Mouse (Mus musculus): ENCODE measurements around the gene Glis1. TPM values are rescaled to one million over a fixed set of nuclear protein-coding genes. Genes with fewer than 3 reads are reported as not detected.

Gene Glis1
- total RNA-seq, 1 experiment from 2014 or later, result 0.79 TPM

DNA sequence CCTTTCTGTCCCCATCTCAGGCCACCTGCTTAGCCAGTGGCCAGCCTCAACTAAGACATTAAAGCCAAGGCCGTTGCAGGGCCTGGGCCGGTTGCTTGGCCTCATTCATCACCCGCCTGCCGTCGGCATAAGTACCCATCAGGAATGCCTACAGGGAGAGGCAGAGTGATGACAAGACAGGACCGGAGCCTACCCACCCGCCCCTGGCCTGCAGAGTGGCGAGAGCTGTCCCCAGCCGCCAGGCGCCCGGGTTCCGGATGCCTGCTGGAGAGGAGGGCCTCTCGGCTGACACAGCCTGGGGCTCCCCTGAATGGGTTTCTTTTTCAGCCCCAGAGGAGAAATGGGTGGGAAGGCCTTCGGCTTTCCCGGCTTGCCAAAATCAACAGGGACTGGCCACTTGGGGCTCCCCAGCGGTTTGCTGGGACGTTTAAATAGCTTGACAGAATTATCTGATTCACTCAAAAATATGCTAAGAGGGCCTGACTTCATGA is 194.6 kb downstream of the Glis1 start:
- DNase-seq, result no peak

DNA sequence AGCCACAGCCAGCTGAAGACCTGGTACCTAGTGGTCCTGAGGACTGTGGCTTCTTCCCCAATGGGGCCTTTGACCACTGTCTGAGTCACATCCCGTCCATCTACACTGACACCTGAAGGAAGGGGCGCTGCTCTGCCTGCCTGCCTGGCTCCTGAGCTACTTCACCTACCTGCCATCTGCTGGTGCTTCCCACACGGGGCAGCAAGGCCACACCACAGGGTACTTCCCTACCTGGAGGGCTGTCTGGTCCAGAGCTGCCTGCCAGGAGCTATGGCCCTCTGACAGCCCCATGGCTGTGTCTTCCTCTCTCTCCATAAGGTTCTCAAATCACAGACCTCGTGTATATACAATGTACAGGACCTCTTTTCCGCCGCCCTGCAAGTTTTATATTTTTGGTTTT is 200.2 kb downstream of the Glis1 start:
- DNase-seq, result no peak

DNA sequence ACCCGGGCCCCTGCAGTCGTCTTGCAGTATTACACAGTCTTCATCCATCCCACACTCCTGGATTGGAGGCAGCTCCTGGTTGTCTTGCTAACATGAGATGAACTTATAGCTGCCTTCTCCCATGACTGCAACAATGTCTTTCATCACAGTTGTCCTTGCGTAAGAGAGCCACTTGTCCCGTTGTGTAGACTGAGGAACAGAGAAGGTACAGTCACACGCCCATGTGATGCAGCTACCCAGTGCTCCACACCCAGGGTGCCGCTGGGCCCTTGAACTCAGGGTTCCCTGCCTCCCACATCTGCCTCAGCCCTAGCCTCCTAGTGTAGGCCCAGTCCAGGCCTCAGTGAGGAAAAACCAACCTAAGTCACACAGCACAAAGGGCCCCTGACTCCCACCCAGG is 201.7 kb downstream of the Glis1 start:
- no peak for DNase-seq

DNA sequence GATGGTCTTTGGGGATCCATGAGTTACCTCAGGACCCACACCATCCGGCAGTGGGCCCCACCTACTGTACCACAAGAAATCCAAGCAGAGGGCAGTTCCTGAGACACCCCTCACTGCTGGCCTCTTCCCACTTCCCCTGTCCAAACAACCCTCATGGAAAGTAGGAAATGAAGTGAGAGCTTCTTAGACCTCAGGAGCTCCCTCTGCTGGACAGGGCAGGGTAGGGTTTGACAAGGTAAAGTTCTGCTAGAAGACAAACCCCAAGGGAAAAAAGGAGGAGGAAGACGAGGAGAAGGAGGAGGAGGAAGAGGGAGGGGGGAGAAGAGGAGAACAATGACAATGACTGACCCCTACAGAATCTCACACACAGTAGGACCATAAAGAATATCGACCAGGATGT is 203.3 kb downstream of the Glis1 start:
- peak; percentile 58 for DNase-seq

DNA sequence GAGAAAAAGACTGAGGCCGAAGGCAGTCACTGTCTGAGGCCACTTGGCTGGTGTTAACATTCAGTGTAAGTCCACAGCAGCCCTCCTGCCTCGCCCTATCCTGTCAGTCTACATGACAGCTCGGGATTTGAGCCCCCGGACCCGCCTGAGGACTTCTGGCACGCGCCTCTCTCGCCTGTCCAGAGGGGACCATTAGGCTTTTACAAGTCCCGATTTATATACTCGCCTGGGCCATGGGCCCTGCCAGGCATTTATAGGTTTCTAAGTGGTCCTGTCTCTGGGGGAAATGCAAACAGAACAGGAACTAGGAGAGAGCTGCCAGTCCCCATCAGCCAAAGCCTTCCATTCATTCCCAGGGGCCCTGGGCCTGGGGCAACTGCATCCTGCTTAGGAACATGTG is 203.9 kb downstream of the Glis1 start:
- no peak for DNase-seq

DNA sequence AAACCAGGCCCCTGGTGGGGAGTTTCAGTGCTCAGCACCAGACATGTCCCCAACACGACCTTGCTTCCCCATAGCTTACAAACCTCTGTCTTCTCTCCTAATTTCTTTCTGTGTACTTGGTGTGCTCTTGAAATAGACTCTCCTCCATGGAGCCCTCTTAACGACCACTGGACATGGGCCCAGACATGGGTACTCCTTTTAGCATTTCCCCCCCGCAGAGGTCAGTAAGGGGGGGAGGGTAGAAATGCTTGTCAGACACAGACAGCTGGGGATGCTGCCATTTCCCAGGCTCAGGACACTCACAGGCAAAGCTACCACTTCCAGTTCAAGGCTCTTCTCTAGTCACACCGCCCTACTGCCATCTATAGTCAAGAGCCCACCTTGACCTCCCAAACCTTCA is 207.2 kb downstream of the Glis1 start:
- DNase-seq, result no peak

DNA sequence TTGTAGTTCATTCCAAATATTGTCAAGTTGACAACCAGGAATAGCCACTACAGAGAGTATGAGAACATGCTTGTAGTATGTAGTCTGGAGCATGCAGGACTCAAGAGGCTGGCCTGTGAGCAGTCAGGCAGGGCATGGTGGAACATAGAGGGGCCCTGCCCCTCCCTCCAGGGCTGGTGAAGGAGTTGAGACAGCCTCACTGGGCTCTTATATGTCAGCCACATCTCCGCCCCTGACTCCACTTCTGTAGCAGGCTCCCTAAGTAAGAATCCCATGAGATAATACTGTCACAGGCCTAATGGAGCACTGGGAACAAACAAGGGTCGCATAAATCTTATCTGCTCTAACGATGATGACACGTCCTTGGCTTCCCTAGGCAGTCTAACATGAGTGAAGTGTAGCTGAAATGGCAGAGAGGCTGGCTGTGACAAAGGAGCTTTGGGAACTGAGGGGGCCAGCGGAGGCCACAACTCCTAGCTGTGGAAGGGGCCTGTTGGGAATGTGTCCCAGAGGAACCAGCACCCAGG is 214.6 kb downstream of the Glis1 start:
- DNase-seq, result no peak

DNA sequence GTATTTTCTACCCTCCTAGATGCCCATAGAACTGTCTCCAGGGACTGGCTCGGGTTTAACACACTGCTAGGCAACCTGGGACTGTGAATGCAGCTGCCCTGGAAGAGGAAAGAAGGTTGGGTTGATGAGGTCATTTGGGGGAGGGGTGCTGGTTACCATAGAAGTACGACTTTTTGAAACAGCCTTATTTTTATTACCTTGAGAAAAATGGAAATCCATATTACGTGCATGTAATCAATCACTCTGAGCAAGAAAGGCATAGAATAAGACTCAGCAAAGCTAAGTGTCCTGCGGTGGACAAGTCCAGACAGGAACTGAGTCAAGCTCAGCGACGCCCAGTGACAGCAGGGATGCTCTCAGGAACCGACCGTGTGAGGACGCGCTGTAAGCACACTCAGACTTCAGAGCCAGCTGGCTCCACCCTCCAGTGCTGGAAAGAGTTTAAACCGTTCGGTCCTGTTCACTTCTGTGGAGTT is 216.7 kb downstream of the Glis1 start:
- DNase-seq, result no peak

DNA sequence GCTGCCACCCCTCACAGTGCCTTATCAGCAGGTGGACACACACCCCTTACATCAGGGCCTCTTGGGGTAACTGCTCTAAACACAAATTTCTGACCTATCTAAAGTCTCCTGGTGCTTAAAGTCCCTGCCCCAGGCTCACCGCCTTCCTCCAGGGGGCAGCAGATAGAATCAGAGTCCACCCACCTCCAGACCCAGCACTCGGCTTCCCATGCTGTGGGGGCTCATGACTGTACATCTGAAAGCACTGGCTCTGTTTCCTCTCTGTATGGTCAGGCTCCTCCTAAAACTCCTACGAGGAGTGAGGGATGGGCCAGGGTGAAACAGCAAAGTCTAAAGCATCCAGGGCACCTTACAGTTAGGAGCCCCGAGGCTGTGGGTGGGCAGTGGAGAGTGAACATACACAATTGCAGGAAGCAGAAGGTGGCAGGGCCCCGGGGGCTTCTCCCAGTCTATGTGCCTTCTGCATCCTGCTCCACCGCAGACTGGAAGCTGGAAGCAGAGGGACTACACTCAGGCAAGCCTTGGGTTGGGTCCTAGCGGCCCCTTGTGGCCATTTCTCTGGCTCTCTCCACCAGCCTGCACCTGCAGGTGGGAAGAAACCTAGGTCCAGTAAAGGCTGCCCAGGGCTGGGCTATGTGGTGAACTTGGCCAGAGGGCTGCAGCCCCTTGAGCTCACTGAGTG is 218.3 kb downstream of the Glis1 start:
- peak; percentile 82 for DNase-seq

DNA sequence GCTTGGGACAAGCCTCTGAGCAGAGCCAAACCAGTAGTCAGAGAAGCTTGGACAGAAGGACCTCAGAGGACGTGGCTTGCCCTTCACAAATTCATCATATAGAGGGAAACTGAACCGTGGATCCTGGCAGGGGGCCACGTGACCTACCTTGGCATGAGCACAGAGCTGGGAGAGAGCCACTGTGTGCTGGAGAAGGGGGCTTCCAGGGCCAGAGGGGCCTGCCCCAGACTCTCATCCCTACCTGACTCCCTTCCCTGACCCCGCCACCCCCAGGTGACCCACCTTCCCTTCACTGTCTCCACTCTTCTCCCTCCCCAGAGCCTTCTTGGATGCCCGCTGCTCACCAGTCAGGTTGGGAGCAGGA is 218.9 kb downstream of the Glis1 start:
- DNase-seq, result no peak

DNA sequence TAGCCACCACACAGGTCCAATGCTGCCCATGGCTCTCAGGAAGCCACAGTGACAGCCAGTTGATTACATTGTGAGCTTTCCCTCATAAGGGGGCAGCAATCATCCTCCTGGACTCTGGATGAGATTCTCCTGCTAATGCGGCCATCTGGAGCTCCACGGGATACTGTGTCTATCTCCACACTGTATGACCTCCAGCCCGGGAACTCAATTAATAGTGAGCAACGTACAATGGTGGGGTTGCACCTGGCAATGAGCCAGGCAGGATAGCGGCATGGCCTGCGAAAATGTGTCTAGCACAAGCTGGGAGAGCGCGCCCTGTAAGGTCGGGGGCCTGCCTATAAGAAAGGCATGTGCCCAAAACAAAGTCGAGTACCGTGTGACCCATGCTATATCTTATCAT is 226.3 kb downstream of the Glis1 start:
- DNase-seq, result no peak

DNA sequence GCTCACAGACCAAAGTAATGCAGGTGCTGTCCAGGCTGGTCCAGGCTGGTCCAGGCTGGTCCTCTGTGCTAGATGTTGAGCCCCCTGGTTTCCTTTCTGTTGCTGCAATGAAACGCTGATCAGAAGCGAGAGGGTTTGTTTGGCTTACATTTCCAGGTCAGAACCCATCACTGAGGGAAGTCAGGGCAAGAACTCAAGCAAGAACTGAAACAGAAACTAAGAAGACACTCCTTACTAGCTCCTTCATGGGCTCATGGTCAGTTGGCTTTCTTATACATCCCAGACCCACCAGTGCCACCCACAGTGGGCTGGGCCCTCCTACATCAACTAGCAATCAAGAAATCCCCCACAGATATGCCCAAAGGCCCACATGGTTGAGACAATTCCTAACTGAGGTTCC is 234.1 kb downstream of the Glis1 start:
- no peak for DNase-seq

DNA sequence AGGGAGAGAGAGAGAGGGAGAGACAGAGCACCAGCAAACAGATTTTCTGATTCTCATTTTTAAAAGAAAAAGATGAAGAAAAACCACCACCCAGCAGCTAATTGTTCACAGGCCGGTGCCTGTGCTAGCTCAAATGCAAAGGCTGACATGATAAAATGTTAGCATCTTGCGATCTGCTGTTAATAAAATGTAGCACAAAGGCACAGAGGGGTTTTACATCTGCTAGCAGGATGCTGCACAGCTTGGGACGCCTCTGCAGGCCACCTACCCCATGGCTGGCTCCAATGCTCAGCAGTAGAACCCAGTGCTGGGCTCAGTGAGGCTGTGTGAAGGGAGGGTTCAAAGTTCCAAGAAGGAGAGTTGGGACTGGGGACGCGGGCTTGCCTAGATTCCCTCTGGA is 236.3 kb downstream of the Glis1 start:
- no peak for DNase-seq

DNA sequence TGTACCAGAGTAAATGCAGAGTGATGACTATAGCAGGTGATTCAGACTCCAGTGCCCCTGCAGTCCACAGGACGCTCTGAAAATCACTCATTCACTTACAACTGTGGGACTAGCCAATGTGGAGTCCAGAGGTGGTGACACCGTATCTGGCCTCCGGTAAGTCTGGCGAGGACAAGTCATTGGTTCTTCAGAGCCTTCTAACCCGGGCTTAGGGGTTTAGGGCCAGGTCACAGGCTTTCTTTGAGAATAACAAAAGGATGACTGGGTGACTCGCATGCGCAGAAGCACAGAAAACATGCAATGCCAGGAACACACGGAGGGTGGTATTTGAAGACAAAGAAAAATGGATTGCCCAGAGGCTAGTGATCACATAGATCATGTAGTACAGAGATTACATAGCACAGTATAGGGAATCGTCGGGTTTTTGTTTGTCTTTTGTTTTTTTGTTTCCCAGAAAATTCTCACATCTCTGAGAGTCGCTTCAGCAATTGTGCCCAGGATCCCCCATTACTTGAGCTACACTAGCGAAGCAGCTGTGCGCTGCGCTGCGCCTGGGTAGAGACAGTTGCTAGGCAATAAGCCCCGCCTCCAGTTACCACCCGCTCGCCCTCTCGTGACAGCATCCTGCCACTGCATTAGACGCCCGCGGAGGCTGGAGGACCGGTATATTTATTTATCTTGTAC is 239.4 kb downstream of the Glis1 start:
- peak; percentile 72 for DNase-seq

DNA sequence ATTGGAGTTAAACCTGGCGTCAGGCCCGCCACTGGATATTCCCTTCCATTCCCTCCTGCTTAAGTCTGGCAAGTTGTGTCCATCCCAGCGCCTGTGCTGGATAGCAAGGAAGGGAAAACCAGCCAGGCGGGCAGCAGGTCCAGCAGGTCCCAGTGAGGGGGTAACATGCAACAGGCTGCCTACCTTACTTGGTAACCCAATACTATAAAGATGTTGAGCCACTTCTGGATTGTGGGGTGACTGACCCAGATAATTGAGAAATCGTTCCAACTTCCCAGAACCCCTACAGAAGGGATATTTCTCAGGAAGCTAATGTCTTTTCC is 239.9 kb downstream of the Glis1 start:
- DNase-seq, result no peak

DNA sequence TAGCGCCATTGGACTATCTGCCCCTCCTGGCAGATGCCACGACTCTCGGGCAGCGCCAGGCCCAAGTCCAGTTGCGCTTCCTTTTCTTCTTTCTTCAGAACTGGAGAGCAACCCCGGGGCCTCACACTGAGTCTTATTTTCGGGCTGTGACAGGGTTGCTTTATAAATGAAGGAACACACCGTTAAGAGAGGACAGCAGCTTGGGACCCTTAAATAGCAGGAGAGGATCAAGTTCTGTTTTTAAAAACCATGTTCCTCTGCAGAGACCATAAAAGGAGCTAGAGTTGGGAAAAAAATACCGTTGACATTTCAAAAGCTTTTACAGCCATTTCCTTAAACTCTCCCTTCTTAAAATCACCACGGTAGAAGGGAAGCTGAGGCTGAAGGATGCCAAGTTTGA is 241.3 kb downstream of the Glis1 start:
- no peak for DNase-seq

DNA sequence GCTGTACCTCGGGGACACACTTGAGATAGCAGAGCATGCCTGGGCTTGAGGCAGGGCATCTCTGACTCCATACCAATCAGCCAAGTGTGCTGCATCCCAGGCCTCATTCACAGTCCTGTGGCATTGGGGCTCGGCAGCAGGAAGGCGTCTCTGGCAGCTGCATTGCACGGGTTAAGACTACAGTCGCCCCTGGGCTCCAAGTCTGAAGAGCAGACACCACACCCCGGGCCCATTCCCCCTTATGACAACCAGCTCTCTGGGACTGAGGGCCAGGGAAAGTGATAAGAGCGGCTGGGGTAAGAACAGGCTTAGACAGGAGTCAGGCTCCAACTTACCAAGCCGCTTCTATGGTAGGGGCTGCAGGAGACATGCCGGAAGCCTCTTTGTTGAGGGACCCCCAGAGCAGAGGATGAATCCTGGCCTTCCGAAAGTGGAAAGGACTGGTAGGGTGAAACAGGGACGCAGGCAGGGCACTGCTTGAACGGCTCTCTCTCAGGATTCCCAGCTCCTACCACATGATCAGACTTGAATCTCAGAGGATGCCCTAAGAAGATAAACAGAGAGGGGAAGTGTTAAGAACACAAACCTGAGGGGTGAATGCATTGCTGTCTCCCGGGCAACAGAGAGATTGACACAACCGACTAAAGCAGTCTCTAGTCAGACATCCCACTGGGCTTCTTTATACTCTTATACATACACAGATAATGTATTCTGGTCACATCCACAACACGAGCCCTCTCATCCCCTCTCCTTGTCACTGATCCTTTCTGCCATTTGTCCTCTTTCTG is 246.1 kb downstream of the Glis1 start:
- no peak for DNase-seq

DNA sequence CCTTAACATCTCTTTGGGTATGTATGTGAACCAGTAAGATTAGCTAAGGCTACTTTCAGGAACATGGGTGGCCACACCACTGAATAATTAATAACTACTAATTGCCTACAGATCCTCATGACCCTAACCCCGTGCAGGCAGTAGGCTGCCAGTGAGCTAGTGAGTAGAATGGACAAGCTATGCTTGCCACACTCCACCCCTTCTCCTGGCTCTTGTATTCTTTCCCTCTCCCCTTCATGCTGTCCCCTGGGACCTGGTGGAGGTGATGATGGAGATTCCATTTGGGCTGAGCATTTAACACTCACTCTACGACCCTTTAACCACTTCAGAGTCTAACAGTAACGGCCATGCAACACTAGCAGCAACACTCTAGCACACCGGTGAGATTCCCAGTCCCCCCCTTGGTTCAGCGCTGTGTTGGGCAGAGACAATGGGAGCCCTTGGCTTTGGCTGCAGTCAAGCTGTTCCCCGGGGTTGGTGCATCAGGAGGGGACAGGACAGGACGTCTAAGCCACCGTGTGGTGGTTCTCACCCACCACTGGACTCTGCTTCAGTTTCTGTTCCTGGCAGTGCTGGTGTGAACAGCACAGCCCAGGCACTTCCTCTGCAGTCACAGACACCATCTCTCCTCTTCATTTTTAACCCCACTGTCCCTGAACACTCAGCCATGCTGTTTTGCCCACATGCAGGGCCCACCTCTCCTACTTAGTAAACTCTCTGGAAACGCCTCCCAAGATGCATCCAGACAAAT is 246.9 kb downstream of the Glis1 start:
- no peak for DNase-seq

DNA sequence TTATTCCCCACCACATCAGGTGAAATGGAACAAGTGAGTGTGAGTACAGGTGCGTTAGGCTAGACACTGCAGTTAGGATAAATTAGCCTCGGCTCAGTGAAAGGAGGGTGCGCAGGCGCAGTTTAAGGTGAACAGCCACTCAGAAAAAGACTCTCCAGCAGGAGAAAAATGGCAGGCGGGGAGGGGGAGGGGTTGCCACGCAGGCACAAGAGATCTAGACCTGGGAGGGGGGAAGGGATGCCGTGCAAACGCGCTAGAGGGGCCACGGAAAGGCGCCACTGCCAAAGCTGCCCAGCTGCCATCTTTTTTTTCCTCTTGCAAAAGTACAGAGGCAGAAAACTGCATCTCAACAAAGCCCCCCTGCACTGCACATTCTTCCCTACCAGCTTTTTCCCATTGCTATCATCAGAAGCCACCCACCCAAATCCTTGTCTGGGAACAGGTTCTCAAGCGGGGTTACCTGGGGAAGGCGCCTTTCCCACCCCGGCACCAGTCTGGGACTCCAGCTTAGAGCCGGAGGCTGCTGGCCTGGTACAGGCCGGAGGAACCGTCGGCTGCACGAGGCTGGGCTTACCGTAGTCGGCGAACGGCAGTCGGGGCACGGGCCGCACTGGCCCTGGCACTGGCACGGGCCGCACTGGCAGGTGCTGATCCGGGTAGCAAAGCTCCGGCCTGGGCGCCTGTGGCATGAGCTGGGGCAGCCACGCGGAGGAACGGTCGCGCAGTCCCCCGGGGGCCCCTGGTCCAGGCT is 248.8 kb downstream of the Glis1 start:
- DNase-seq, result no peak

DNA sequence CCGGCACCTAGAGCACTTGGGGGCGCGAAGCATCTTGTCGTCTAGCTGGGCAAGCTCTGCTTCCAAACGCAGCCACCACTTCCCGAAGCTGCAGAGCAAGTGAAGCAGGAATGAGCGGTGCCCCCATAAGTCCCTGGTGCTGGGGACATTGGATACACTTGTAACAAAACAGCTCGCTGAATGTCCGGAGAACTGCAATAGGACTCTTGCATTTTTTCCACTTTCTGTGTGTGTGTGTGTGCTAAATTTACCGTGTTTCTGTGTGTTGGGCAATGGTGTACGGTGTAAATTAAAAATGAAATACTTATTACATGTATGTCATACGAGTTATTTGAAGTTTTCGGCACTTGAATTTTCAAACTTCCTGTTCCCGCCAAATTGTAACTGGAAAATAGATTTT is 249.7 kb downstream of the Glis1 start, which contains the start of gene Dmrtb1:
Dmrtb1 (minus strand) TSS at position 101 of the 400 bp plus-strand sequence.
- DNase-seq, result no peak
